Mouse (Mus musculus) embryonic fibroblast, embryonic 13.5 days (primary cell): ENCODE results near the gene Gm20219.

Experiments
- CTCF ChIP-seq: IDR thresholded peaks from 2 replicates; pipeline ENCODE4 v1.5.1; 2011; ENCODE audit warnings: mild to moderate bottlenecking, control low read depth, low read length, moderate library complexity, borderline replicate concordance; ENCODE audit not compliant: insufficient read depth
- POLR2A ChIP-seq: IDR thresholded peaks from 2 replicates; pipeline ENCODE4 v1.6.1; 2011; ENCODE audit warnings: low read depth, mild to moderate bottlenecking, control low read depth, low read length, moderate library complexity

- TF ChIP-seq CTCF (no peak), POLR2A (no peak)
Observed at GRCm38 (mm10) chr17:56540562-56540975, 13.6 kb downstream of the Gm20219 start.
